Mouse (Mus musculus) liver, adult 2 months (tissue): Measurements from ENCODE around the gene Wtap. TPM values are rescaled to one million over a fixed set of nuclear protein-coding genes. Genes with fewer than 3 reads are reported as not detected.

Source experiments
- DNase-seq: peaks from one replicate; pipeline ENCODE4 v3.0.0-alpha.2; 2011; ENCODE audit warnings: low read depth, low spot score; ENCODE audit errors: extremely low read depth
- H3K27ac ChIP-seq: fragments of 200-500 bp; replicated peaks from 2 replicates; pipeline ENCODE4 v1.5.1; 2012; ENCODE audit warnings: low read depth, mild to moderate bottlenecking, control low read depth, inconsistent platforms, low read length; ENCODE audit not compliant: insufficient read depth
- H3K27me3 ChIP-seq: fragments of 200-500 bp; 2 replicates; pipeline ENCODE4 v1.6.1; 2012; ENCODE audit warnings: mild to moderate bottlenecking, moderate library complexity, low read length, inconsistent platforms; ENCODE audit not compliant: control insufficient read depth, insufficient read depth
- H3K36me3 ChIP-seq: fragments of 200-500 bp; 2 replicates; pipeline ENCODE4 v1.6.1; 2012; ENCODE audit warnings: low read length, inconsistent platforms; ENCODE audit not compliant: control insufficient read depth, insufficient read depth
- H3K4me1 ChIP-seq: fragments of 200-500 bp; 2 replicates; pipeline ENCODE4 v1.6.1; 2011; ENCODE audit warnings: low read length; ENCODE audit not compliant: control insufficient read depth, insufficient read depth
- H3K4me3 ChIP-seq: fragments of 200-500 bp; 2 replicates; pipeline ENCODE4 v1.5.1; 2011; ENCODE audit warnings: low read depth, mild to moderate bottlenecking, control low read depth, low read length, moderate library complexity; ENCODE audit not compliant: insufficient read depth
- H3K79me2 ChIP-seq: fragments of 200-500 bp; 2 replicates; pipeline ENCODE4 v1.6.1; 2012; ENCODE audit warnings: inconsistent platforms, mild to moderate bottlenecking, low read length, moderate library complexity; ENCODE audit not compliant: control insufficient read depth, insufficient read depth
- H3K9ac ChIP-seq: fragments of 200-500 bp; 2 replicates; pipeline ENCODE4 v1.6.1; 2012; ENCODE audit warnings: low read depth, mild to moderate bottlenecking, control low read depth, inconsistent platforms, low read length
- CTCF ChIP-seq: fragments of 200-500 bp; IDR thresholded peaks from 2 replicates; pipeline ENCODE4 v1.5.1; 2011; ENCODE audit warnings: low read depth, low read length, control low read depth
- POLR2A ChIP-seq: fragments of 200-500 bp; IDR thresholded peaks from 2 replicates; pipeline ENCODE4 v1.6.1; 2011; ENCODE audit warnings: low read length, control low read depth; ENCODE audit not compliant: insufficient read depth; ENCODE audit errors: extremely low read depth
- WGBS: fragments of 180-500 bp; shearing (Covaris S2); methylation state at CpG from one replicate; pipeline ENCODE4 v1.1.7; 2018; 5-methylcytosine and 5-hydroxymethylcytosine counted together
- polyA plus RNA-seq: library from polyadenylated mRNA; depleted of rRNA; stranded (reverse); fragments of >200 nt; gene quantifications from 2 replicates; pipeline ENCODE4 v1.2.3, GENCODE M21; 2012; rRNA removed
- total RNA-seq: library from RNA; depleted of rRNA; stranded (reverse); fragments of >200 nt; gene quantifications from 2 replicates; pipeline ENCODE4 v1.2.3, GENCODE M21; 2014; rRNA removed

Wtap gene
- total and polyA plus RNA-seq, 2 experiments = 7.8 to 32.0 TPM

DNA sequence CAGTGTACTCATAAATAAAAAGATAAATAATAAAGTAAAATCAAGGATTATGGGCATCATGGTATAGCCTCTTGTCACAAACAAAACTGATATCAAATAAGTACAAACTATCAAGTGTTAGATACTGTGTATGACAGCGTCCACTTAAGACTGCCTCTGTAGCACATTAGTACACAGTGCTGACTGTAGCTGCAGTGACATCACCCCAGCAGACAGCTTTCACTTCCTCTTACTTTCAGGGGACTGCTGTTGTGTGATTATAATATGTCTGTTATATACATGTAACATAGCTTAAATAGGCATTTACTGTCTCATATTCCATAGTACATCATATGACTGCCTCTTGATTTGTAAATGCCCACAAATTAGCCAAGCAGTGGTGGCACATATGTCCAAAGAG, 72.9 kb downstream of the Wtap start:
- 67% methylated on average over 1 of the region's 1 CpGs for WGBS
- Histone ChIP-seq H3K9ac (no peak overlapping the region), H3K27ac (no peak overlapping the region), H3K79me2 (no peaks in the 10 kb centered on the region; the same call in 1 of the 2 replicates), H3K4me3 (no peak overlapping the region), H3K27me3 (no peaks in the 10 kb centered on the region), H3K36me3 (peaks cover 54% of the 10 kb centered on the region), H3K4me1 (peaks cover 13% of the 10 kb centered on the region)
- DNase-seq = peak; percentile 45
- TF ChIP-seq CTCF (no peak), POLR2A (no peak)

Other genes starting within 250 kb of the Wtap start
- 22.3 and 26.6 TPM in 2 replicates for gene Igf2r, start 224.5 kb downstream of the Wtap start, total RNA-seq
- 8.0 and 8.7 TPM in 2 replicates for gene Igf2r, start 224.5 kb downstream of the Wtap start, polyA plus RNA-seq
- 0.18 TPM in 1 of 2 replicates, not detected in the other for gene Mas1, start 126.0 kb downstream of the Wtap start, total RNA-seq
- gene Mas1, start 126.0 kb downstream of the Wtap start, polyA plus RNA-seq = 0.35 and 0.55 TPM in 2 replicates
- gene Mrgprh, start 118.1 kb downstream of the Wtap start, total RNA-seq = 0.09 TPM in 1 of 2 replicates, not detected in the other
- gene Mrgprh, start 118.1 kb downstream of the Wtap start, polyA plus RNA-seq = 0.05 TPM in 1 of 2 replicates, not detected in the other
- 0.27 and 1.3 TPM in 2 replicates for gene Pnldc1, start 83.9 kb downstream of the Wtap start, total RNA-seq
- gene Pnldc1, start 83.9 kb downstream of the Wtap start, polyA plus RNA-seq = 1.1 and 1.5 TPM in 2 replicates
- gene Tcp1, start 78.5 kb downstream of the Wtap start, total RNA-seq = 134 and 136 TPM in 2 replicates
- 39.9 and 50.2 TPM in 2 replicates for gene Tcp1, start 78.5 kb downstream of the Wtap start, polyA plus RNA-seq
- 43.6 and 54.6 TPM in 2 replicates for gene Mrpl18, start 77.8 kb downstream of the Wtap start, total RNA-seq
- gene Mrpl18, start 77.8 kb downstream of the Wtap start, polyA plus RNA-seq = 27.9 and 41.2 TPM in 2 replicates
- gene Acat3, start 53.6 kb downstream of the Wtap start, total RNA-seq = 255 and 271 TPM in 2 replicates
- 178 and 179 TPM in 2 replicates for gene Acat3, start 53.6 kb downstream of the Wtap start, polyA plus RNA-seq
- gene Acat2, start 33.4 kb downstream of the Wtap start, total RNA-seq = 75.1 and 75.7 TPM in 2 replicates
- gene Acat2, start 33.4 kb downstream of the Wtap start, polyA plus RNA-seq = 44.6 and 45.9 TPM in 2 replicates
- 169 and 338 TPM in 2 replicates for gene Sod2, start 12.7 kb upstream of the Wtap start, total RNA-seq
- gene Sod2, start 12.7 kb upstream of the Wtap start, polyA plus RNA-seq = 593 and 597 TPM in 2 replicates
- not detected in 2 replicates for gene Gpr31b, start 58.1 kb upstream of the Wtap start, total RNA-seq
- not detected in 2 replicates for gene Gpr31b, start 58.1 kb upstream of the Wtap start, polyA plus RNA-seq
- gene Tcp10b, start 66.9 kb upstream of the Wtap start, total RNA-seq = 0.27 and 0.65 TPM in 2 replicates
- gene Tcp10b, start 66.9 kb upstream of the Wtap start, polyA plus RNA-seq = not detected in 2 replicates
- gene Unc93a, start 137.6 kb upstream of the Wtap start, total RNA-seq = 0.09 and 0.13 TPM in 2 replicates
- 0.04 and 0.11 TPM in 2 replicates for gene Unc93a, start 137.6 kb upstream of the Wtap start, polyA plus RNA-seq
- not detected in 2 replicates for gene Smok2a, start 227.0 kb upstream of the Wtap start, total RNA-seq
- gene Smok2a, start 227.0 kb upstream of the Wtap start, polyA plus RNA-seq = not detected in 2 replicates
- gene Smok2b, start 236.1 kb upstream of the Wtap start, total RNA-seq = not detected in 2 replicates
- gene Smok2b, start 236.1 kb upstream of the Wtap start, polyA plus RNA-seq = not detected in 2 replicates